Mouse (Mus musculus) cerebellum, postnatal 25 days (tissue): ENCODE results near the gene Hspa12a.
A peak's percentile ranks its signal among the peaks of the same experiment; 100 is the strongest.

Source experiments
- DNase-seq, 2 experiments: peaks; one replicate each; pipeline ENCODE4 v3.0.0; 2021; ENCODE audit warnings: mixed read lengths in 2 of 2

Hspa12a gene

DNA sequence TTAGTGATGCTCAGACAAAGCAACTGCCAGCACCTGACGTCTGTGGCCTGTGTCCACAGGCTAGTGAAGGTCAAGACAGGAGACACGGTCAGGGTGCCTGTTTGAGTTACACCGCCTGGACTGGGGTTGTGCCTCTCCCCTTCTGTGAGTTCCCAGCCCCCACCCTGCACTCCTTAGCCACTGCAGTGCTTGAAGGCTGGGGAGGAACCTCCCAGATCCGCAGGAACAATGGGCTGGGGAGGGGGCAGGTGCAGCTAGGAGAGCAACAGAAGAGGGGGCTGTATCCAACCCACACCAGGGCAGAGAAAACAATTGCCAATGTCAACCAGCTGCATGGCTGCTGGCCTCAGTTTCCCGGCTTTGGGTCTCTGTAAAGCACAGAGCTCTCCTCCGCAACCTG is 84.1 kb downstream of the Hspa12a start:
- peak in 1 of 2 experiments; percentile 38 for DNase-seq

GRCm38 (mm10) chr19:58856129-58856855 is 87.2 kb downstream of the Hspa12a start:
- DNase-seq, result no peak

DNA sequence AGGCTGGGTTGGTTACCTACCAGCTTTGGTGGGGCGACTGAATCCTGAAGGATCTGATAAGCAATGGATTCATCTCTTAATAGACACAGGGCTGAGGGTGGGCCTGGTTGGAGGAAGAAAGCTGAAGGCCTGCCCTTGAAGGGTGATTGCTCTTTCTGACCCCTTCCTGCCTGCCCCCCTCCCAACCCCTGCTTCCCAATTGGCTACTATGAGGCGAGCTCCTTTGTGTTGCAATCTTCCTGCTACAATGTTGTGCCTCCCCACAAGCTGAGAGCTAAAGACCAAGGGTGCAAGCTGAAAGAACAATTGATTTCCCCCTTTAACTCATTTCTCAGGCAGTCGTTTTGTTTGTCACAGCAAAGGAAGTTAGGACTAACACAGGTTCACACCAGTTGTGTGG is 88.6 kb downstream of the Hspa12a start:
- DNase-seq, result no peak

DNA sequence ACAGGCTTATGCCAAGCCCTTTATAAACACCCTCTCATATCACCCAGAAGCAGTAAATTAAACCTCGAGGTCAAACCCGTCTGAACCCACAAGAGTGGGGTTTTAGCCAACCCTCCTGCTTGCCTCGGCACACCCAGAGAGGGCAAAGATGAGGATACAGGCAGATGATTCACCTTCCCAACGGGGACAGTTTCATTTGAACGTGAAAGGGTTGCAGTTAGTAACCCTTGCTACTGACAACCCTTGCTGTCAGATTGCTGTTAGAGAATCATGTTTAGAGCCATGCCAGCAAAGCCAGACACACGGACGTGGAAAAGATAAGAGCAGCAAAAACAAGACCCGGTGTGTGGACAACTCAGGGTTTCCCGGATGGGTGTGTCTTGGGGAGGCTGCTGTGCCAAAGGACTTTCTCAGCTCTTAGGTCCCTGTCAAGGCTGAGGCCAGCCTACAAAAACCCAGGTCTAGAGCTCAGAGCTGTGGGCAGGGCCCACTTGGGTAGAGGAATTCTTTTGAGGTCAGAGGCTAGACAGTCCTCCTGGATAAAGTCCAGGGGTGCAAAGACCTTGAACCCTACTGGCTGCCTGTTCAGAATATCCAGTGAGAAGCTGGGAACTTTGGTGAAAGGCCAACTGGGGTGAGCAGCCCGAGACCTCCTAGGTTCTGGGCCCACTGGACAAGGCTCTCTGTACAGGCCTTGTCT is 90.3 kb downstream of the Hspa12a start:
- DNase-seq, result no peak

DNA sequence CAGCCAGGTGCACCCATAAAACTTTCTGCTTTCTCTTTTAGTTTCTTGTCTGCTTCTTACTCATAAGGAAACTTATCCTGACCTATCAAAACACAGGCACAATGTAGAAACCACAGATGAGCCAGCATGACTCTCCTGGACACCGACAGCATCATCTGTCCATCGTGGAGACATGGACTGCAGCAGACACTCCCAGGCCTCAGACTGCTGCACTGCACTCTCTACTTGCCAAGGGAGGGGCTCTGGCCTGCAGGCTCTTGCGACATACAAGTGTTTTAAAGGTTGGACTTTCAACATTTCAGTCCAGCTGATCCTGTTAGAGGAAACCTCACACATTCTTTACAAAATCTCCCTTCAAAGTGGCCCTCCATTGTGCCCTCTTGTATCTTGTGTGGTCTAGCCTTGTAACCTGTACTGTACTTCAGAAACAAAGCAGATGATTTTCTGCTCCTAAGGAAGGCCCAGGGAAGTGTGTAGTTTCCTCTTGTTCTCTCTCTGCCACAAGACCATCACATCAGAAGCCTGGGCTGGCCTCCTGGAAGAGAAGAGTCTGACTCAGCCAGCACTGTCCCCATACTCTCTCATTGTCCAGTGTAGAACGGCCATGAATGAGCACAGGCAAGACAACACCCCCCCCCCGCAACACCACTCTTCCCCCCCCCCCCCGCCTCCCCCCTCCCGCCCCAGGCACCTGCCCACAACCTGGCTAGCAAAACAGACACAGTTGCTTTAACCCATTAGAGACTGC is 92.6 kb downstream of the Hspa12a start:
- no peak for DNase-seq

GRCm38 (mm10) chr19:58849333-58850131 is 93.9 kb downstream of the Hspa12a start:
- no peak for DNase-seq

- no peak for DNase-seq
Measured at GRCm38 (mm10) chr19:58843606-58844005, 99.8 kb downstream of the Hspa12a start.

DNA sequence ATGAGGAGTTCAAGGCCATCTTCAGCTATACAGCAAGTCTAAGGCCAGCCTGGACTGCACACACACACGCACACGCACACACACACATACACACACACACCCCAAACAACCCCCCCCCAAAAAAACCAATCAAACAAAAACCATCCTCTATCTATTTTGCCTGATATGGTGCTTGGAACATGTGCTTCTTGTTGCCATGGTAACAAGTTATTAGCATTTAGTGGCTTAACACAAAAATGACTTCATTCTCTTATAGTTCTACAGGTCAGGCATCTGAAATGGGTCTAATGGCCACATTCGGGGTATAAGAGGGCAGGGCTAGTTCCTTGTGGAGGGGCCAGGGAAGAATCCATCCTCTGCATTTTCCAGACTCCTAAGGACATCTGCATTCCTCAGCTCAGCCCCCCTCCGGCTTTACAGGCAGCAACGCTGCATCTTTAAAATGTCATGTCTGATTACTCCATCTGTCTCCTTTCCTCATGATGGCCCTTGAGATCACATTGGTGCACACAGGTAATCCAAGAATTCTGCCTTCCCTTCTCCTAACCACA is 102.7 kb downstream of the Hspa12a start:
- no peak for DNase-seq

DNA sequence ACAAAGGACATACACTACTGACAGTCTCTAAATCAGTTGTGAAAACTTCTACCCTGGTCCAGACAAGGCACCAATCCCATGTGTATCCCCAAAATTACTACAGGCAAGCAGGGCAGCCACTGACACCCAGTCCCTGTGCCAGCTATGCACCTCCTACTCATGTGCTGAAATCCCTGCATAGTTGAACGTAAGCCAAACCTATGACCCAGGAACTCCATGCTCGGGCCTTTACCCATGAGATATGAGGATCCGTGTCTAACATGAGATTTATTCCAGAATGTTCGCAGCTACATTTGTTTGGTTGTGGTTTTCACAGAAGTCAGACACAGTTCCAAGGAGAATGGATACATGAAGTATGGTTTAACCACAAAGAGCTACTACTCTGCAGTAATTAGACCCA is 103.6 kb downstream of the Hspa12a start:
- no peak for DNase-seq

DNA sequence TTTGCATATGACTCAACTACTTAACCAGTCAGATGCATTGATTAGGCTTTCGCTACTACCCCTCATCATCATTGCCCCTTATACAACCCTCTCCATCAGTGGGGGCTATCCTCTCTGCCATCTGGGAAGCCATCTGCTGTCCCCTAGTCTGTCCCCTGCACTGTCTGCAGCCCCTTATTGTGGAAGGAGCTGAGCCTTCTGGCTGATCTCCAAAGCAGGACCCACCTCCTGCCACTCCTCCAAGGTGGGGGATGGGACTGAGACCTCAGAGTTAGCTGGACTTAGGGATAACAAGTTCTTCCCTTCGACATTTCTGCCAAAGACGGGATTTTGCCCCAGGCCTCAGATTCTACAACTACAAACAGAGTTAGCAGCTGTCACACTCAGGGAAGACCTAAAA is 104.1 kb downstream of the Hspa12a start:
- no peak for DNase-seq

DNA sequence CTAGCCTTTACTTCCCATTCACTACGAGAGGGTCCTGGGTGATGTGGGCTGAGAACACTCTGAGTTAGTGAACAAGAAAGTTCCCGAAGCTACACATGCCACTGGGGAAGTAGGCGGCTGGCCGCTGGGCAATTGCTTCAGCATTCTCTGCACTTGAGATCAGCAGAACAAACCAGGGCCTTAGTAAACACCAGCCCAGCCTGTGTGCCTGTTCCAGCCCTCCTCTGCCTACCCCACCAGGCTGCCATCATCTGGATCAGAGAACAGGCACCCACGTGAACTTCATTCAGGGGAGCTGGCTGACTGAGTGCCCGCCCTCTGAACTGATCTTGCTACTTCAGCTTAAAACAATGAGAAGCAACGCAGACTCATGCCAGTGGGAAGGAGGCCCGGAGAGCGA is 104.7 kb downstream of the Hspa12a start:
- no peak for DNase-seq

- DNase-seq, result no peak
Measured at GRCm38 (mm10) chr19:58833639-58834180, 109.7 kb downstream of the Hspa12a start.

DNA sequence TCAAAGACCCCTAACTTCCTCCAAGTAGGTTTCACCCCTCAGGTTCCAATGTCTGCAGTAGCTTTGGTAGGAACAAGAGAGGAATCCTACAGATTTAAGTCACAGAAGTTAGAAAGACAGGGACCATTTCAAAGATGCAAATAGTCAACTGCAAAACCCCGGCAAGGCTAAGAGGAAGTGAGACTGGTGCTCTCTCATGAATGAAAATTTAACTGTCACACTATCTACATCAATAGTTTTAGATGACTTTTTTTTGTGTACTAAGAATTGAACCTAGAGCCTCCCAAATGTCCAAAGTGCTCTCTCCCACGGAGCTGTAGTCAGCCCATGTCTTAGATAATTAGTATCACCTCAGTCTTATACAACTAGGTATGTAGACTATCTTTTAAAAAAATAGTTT is 110.5 kb downstream of the Hspa12a start:
- no peak for DNase-seq

- DNase-seq, result peak; percentile 53 to 64
Measured at GRCm38 (mm10) chr19:58831280-58831922, 112.1 kb downstream of the Hspa12a start.

DNA sequence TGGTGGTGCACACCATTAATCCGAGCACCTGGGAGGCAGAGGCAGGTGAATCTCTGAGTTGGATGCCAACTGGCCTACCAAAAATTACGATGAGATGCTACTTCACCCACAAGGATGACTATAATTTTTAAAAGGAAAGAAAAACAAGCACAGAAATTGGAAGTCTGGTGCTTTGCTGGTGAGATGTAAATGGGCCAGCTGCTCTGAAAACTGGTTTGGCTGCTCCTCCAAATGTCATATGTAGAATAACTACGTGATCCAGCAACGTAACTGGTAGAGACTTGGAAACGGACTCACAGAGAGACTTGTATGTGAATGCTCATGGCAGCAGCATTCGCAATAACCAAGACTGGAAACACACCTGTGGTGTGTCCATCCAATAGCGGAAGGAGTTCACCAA is 113.3 kb downstream of the Hspa12a start:
- DNase-seq, result no peak

DNA sequence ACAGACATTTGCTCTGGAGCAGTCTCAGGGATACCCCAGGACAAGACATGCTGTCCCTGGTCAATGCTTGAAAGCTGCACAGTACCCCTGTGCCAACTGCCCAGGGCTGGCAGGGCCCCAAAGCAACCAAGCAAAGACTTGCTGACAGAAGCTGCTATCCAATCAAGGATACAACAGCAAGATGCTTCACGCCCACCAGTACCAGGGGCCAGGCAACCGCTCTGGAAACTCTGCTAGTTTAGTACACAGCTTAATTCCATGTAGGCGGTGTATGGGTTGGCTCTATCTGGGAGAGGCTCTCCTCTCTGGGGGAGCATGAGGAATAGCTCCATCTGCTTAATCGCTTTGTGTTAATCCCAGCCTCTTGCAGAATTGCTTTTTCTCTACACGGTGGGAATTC is 113.9 kb downstream of the Hspa12a start:
- peak; percentile 72 to 86 for DNase-seq

- DNase-seq, result peak in 1 of 2 experiments; percentile 48
Measured at GRCm38 (mm10) chr19:58827656-58828055, 115.8 kb downstream of the Hspa12a start.

GRCm38 (mm10) chr19:58824316-58824715 is 119.1 kb downstream of the Hspa12a start:
- DNase-seq, result no peak

DNA sequence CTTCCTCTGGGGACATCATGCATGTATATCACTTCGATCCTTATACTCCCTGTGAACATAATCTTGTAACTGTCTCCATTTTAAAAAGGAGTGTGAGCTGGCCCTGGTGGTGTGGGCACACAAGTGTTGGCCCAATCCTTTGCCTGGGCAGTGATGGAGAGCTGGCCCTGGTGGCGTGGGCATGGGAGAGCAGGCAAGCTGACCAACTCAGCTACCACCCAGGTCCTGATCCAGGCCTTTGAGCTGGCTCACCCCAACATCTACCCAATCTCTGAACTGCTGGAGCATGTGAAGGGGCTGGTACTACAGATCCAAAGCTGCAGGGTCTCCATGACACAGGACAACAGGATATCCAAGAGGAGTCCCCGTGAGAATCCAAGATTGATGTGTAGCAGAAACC is 120.2 kb downstream of the Hspa12a start:
- DNase-seq, result peak; percentile 33 to 34

- DNase-seq, result peak; percentile 95 to 98
Measured at GRCm38 (mm10) chr19:58822454-58823200, 120.8 kb downstream of the Hspa12a start.
